Mouse (Mus musculus) frontal cortex, adult (tissue): ENCODE data around the gene Sidt1.

ENCODE experiments used
- ATAC-seq: cut with Nextera tagmentation; 2 replicates; pipeline ENCODE4 v1.9.2; 2017; ENCODE audit warnings: mild to moderate bottlenecking, moderate library complexity, mixed read lengths; ENCODE audit not compliant: low TSS enrichment

Gene Sidt1

DNA sequence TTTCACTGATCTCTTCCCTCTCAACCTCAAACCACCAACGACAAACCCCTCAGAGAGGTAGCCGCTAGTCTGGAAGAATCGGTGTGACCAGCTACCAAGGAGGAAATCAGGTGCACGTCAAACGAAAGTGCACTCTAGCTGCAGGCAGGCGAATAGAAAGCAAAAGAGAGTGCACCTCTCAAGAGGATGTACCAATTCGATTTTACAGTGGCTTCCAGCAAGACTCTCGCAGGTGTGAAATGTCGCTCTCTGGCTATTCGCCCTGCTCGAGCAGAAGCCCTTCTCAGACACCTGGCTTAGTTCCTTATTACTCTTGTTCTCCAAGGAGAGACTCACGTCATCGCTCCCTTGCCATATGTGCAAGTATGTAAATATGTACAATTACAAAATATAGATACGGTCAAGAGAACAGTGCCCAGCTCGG is at the start of gene Sidt1:
Gene Sidt1, minus strand, starts transcription at position 336 of the 424 bp plus-strand sequence.
- ATAC-seq: peak; percentile 50

DNA sequence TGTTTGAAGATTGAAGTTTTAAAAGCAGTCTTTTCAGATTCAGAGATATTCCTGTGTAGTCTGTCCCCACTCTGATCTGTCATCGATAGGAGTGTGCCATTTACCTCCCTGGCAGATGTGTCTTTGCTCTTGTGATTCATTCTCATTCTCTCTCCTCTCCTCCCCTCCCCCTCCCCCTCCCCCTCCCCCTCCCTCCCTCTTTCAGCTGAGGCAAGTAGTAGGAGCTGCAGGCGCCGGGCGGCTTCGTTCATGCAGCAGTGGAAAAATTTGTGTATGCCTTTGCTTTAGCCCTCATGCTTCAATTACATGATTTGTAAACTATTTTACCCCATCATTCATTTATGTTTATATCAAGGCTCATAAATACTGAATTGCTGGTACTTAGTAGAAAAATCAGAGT is 48.6 kb upstream of the Sidt1 start:
- ATAC-seq: no peak

- no peak for ATAC-seq
Measured at GRCm38 (mm10) chr16:44380006-44380405, 47.0 kb upstream of the Sidt1 start.

GRCm38 (mm10) chr16:44375459-44375858 is 42.5 kb upstream of the Sidt1 start:
- ATAC-seq: no peak

DNA sequence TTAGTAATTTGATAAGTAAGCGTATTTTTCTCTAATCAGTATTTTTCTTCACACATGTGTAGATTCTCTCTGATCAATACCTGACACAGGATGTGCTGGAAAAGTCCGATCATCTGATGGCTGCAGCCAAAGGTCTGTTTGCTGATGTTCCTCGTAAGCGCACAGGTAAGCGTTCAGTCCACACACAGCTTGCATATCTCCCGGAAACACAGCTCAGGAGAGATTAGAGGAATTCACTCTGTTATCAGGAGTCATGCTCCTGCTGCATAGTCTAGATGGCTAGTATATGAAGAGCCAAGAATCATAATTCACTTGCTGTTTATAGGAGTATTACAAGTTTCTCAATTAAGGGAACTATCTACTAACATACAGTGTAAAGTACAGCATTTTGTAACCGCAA is 32.5 kb upstream of the Sidt1 start:
- ATAC-seq: no peak

- 0 out of 2 replicates have a peak, but pooled peaks have one; percentile 67 for ATAC-seq
Measured at GRCm38 (mm10) chr16:44361921-44362890, 29.2 kb upstream of the Sidt1 start.

GRCm38 (mm10) chr16:44357571-44358268 is 24.7 kb upstream of the Sidt1 start:
- ATAC-seq: no peak

DNA sequence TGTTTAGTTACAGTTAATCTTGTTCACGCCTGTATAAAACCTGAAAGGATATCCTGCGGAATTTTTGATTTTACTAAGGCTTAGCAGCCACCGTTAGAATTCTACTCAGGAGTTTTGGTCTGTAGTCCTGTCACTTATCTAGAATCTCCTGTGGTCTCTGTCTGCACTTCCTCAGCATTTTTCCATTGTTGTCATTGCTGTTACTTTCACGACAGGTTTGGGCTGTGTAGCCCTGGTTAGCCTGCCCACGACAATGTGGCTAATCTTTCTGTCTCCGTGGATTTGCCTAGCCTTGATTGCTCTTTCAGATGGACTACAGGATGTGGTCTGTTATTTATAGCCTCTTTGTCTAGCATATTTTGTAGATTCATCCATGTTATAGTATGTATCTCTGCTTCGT is 23.3 kb upstream of the Sidt1 start:
- no peak for ATAC-seq

- ATAC-seq: no peak
Measured at GRCm38 (mm10) chr16:44349801-44350397, 16.9 kb upstream of the Sidt1 start.

DNA sequence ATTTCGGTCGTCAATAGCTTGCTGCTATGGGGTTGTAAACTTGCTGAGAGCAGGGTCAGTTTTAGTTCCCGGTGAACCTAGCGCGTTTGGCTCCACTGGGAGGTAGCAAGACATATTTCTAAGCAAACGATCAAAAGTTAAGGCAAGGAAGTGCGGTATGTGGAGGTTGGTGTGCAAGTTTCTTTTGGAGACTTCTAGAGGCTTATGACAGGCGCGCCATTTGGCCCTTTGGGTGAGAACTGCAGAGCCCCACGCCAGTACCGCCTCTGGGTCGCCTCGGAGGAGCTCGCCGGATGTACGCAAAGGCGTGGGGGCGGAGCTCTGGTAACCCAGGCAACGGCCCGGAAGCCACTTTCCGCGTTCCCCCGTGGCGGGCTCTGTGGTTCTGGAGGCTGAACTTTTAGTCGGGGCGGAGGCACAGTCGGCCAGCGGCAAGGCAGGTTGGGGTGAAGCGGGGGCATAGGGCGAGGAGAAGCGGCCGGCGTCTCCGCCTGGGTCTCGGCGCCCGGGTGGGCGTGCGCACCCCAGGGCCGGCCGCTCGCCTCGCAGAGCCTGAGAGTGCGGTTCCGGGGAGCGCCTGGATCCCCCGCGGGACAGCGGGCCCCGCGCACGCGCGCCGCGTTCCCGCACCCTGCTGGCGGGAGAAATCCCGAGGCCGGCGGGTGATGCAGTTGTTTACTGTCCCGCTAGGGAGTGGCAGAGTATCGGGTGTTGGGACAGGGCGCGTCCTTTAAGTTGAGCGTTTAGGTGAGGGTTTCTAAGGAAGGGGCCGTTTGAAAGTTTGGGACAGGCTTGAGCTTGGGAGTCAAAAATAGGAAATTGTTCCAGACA is 14.3 kb upstream of the Sidt1 start, which contains the start of gene Spice1:
Gene Spice1, plus strand, starts transcription at position 51 of the 831 bp plus-strand sequence.
- peak; percentile 100 for ATAC-seq

DNA sequence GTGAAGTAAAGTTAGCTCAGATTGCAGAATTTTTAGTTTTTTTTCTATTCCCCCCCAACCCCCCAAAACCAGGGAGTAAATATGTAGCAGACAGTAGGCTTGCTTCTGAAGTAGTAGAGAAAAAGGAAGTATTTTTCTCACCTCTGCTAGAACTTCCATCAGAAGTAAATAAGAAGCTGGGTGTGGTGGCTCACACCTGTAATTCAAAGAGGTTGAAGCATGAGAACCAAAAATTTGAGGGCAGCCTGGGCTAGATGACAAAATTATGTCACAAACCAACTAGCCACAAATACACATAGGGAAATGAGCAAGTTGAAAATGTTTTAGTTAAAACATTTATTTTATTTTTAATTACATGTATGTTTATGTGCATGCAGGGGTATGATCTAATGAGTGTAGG is 4.5 kb upstream of the Sidt1 start:
- no peak for ATAC-seq

- ATAC-seq: peak; percentile 50
Measured at GRCm38 (mm10) chr16:44331995-44332860, 768 bp downstream of the Sidt1 start.

- no peak; the same call in 1 of the 2 replicates for ATAC-seq
Measured at GRCm38 (mm10) chr16:44331671-44331994, 1.4 kb downstream of the Sidt1 start.

DNA sequence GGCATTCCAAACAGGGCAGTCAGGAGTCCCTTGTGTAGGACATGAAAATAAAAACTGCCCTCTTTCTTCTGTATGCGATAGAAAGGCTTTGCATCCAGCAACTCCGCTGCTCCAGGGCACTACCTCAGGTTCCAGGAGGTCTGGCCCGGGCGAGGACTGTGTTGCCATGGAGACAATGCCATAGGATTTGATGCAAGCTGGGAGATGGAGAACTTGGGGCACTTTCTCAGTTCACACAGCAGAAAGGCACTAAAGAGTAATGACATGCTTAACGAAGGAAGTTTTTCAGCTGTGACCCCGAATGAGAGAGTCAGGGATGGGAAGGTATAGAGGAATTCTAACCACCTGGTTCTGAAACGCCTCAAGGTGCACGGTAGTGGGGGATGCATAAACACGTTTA is 1.8 kb downstream of the Sidt1 start:
- peak; percentile 51 for ATAC-seq

DNA sequence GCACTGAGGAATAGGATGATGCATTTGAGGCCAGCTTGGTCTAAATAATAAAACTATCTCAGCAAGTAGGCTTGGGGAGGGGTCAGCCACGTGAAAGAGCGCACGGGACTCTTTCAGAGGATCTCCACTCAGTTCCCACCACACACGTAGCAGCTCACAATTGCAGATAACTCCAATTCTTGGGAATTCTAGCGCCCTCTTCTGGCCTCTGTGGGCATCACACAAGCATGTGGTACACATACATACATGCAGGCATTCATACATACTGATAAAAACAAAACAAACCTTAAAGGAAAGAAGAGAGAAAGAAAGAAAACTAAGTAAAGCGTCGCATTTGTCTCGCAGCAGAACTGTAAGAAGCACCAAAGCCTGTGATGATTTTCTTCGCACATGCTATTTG is 2.3 kb downstream of the Sidt1 start:
- no peak for ATAC-seq

- no peak for ATAC-seq
Measured at GRCm38 (mm10) chr16:44328644-44329043, 4.4 kb downstream of the Sidt1 start.

- ATAC-seq: no peak
Measured at GRCm38 (mm10) chr16:44320232-44320631, 12.8 kb downstream of the Sidt1 start.

DNA sequence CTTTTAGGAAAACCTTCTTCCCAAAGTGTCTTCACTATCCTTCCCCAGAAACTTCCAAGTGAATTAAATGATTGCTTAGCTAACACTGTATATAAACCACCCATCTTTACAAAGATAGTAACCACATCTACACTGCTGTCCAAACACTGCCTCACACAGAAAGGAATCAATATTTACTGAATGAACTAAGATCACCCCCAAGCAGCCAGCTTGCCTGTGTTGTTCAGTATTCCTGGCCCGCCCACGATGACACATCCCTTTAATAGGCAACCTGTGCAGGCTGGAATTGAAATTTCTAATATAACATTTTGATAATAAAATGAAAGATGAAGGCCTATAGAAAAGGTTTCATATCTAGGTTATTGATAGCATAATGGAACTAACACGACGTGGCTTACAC is 16.6 kb downstream of the Sidt1 start:
- no peak for ATAC-seq

DNA sequence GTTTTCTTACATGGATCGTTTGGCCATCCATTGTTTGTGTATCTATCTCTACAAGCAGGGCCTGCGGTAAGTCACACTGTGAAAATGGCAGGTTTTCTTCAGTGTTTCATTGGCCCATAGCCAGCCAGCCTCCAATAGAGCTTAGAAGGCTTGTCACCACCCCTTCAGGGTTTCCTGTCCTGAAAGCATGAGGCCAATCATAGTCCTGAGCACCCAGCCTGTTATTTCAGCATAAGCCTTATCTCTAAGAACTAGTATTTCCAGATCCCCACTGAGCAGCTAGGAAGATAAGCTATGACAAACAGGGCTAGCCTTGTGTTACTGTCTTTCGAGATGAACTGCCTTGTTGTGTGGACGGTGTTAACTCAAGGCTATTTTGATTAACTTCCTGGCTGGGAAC is 19.6 kb downstream of the Sidt1 start:
- no peak for ATAC-seq

GRCm38 (mm10) chr16:44305606-44306005 is 27.4 kb downstream of the Sidt1 start:
- ATAC-seq: no peak

DNA sequence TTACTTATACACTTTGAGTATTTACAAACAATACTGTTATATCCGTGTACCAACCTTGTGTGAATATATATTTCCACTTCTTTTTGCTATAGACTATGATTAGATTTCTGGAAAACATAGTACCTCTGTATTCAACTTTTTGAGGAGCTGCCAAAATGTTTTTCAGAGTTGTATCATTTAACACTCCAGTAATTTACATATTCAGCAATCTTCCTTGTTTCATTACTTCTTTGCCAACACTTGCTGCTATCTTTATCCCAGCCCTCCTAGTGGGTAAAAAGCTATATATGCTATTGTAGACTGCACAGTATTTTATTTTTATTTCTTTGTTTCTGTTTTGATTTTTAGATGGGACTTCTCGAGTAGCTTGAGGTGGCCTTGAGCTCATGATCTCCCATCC is 29.2 kb downstream of the Sidt1 start:
- peak; percentile 87 for ATAC-seq
